Mouse (Mus musculus) heart, postnatal 0 days (tissue): ENCODE measurements around the gene Ext2. TPM values are rescaled to one million over a fixed set of nuclear protein-coding genes. Genes with fewer than 3 reads are reported as not detected.

ENCODE experiments used
- ATAC-seq: fragments of 200-750 bp; cut with Nextera tagmentation; 2 replicates; pipeline ENCODE4 v1.8.0; 2017; ENCODE audit warnings: low read depth, moderate number of reproducible peaks, moderate library complexity; ENCODE audit not compliant: insufficient read depth
- DNase-seq: peaks from one replicate; pipeline ENCODE4 v3.0.0-alpha.2; 2016; ENCODE audit warnings: low spot score
- H3K27ac ChIP-seq: fragments of 300-500 bp; sonication (generic); 2 replicates; pipeline ENCODE4 v1.5.1; 2014; ENCODE audit warnings: low read depth, mild to moderate bottlenecking
- H3K27me3 ChIP-seq: fragments of 300-500 bp; sonication (generic); 2 replicates; pipeline ENCODE4 v1.6.1; 2014; ENCODE audit warnings: low read length, mixed read lengths; ENCODE audit not compliant: control insufficient read depth, insufficient read depth
- H3K36me3 ChIP-seq: fragments of 300-500 bp; sonication (generic); replicated peaks from 2 replicates; pipeline ENCODE4 v1.6.1; 2014; ENCODE audit warnings: low read length, mixed read lengths; ENCODE audit not compliant: control insufficient read depth, insufficient read depth
- H3K4me1 ChIP-seq: fragments of 300-500 bp; sonication (generic); 2 replicates; pipeline ENCODE4 v1.6.1; 2014; ENCODE audit warnings: antibody characterized with exemption; ENCODE audit not compliant: control insufficient read depth, insufficient read depth
- H3K4me2 ChIP-seq: fragments of 300-500 bp; sonication (generic); 2 replicates; pipeline ENCODE4 v1.6.1; 2014; ENCODE audit warnings: low read depth, mild to moderate bottlenecking, low read length, moderate library complexity
- H3K4me3 ChIP-seq: fragments of 300-500 bp; sonication (generic); 2 replicates; pipeline ENCODE4 v1.5.1; 2014; ENCODE audit warnings: low read depth, low read length
- H3K9ac ChIP-seq: fragments of 300-500 bp; sonication (generic); replicated peaks from 2 replicates; pipeline ENCODE4 v1.6.1; 2014; ENCODE audit warnings: low read depth, low read length, mixed read lengths
- H3K9me3 ChIP-seq: fragments of 300-500 bp; sonication (generic); replicated peaks from 2 replicates; pipeline ENCODE4 v1.6.1; 2016; ENCODE audit warnings: low read length; ENCODE audit not compliant: control insufficient read depth
- CTCF ChIP-seq: IDR thresholded peaks from 2 replicates; pipeline ENCODE4 v1.5.1; 2016; ENCODE audit warnings: antibody characterized with exemption, control low read depth, low read depth
- EP300 ChIP-seq: IDR thresholded peaks from 2 replicates; pipeline ENCODE4 v1.6.1; 2016; ENCODE audit warnings: antibody characterized with exemption, low read depth
- WGBS: fragments of 180-500 bp; shearing (Covaris S2); extraction: QIAGEN DNeasy Blood & Tissue Kit; methylation state at CpG from one replicate; pipeline ENCODE4 v1.1.7; 2014; 5-methylcytosine and 5-hydroxymethylcytosine counted together
- polyA plus RNA-seq: library from polyadenylated mRNA; unstranded; fragments of >200 nt; fragmentation: Nextera tagmentation; extraction: Ambion mirVana; gene quantifications from 2 replicates; pipeline ENCODE4 v1.2.1, GENCODE M21; 2015
- total RNA-seq: library from RNA; depleted of rRNA; stranded (reverse); fragments of >200 nt; gene quantifications from 2 replicates; pipeline ENCODE4 v1.2.3, GENCODE M21; 2014; ENCODE audit warnings: low replicate concordance

Ext2 gene
- total and polyA plus RNA-seq, 2 experiments from 2014 or later = 32.8 to 40.3 TPM

DNA sequence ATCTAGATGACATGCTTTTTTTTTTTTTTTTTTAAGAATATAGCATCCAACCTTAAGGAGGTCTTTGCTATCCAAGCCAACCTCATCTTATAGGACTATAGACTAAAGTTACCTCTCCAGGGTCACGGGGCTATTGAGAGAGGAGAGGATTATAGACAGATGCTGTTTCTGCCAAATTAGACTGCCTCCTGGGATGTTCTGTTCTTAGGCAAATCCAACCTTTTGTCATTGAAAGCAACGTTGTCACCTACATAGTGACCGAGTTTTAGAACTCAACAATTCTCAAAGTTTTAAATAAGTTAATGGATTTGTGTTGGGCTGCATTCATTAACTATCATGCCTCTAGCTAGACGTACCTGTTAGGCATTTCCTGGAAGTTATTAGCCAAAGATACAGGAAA lies 40.9 kb upstream of the Ext2 start:
- H3K9ac ChIP-seq = no peak overlapping the region
- ATAC-seq = no peak
- H3K27ac ChIP-seq = no peak overlapping the region
- WGBS = 70% methylated on average over 4 of the region's 4 CpGs
- no peak overlapping the region for H3K4me3 ChIP-seq
- no peaks in the 10 kb centered on the region for H3K9me3 ChIP-seq
- no peaks in the 10 kb centered on the region for H3K27me3 ChIP-seq
- DNase-seq = no peak
- no peaks in the 10 kb centered on the region for H3K36me3 ChIP-seq
- no peaks in the 10 kb centered on the region for H3K4me1 ChIP-seq
- no peak overlapping the region for H3K4me2 ChIP-seq
- TF ChIP-seq CTCF (no peak), EP300 (no peak)

DNA sequence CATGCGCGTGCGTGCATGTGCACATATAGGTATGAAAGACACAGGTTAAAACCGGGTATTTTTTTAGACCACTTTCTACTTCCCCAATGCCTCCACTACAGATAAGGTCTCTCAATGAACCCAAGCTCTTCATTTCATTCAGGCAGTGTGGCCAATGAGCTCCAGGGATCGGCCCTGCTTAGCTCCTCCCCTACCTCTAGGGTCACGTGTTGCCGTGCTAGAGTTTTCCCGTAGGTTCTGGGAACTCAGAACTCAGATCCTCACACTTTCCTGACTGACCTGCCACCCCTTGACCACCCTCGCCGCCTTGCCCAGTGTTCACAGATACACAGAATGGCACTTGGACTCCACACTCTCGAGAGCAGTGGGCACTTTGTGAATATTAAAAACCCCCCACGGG lies 36.5 kb upstream of the Ext2 start:
- Histone ChIP-seq H3K4me3 (no peak overlapping the region), H3K27ac (no peak overlapping the region), H3K9ac (no peak overlapping the region), H3K27me3 (no peaks in the 10 kb centered on the region), H3K9me3 (no peaks in the 10 kb centered on the region), H3K36me3 (no peaks in the 10 kb centered on the region), H3K4me1 (no peaks in the 10 kb centered on the region), H3K4me2 (no peak overlapping the region)
- ATAC-seq (no peak), DNase-seq (no peak)
- TF ChIP-seq CTCF (no peak), EP300 (no peak)
- 64% methylated on average over 12 of the region's 12 CpGs for WGBS

GRCm38 (mm10) chr2:93851303-93851702 lies 28.9 kb upstream of the Ext2 start:
- no peak for DNase-seq
- no peak overlapping the region for H3K4me2 ChIP-seq
- H3K4me1 ChIP-seq = peaks cover 7% of the 10 kb centered on the region; the same call in 1 of the 2 replicates
- 0 out of 2 replicates have a peak, but pooled peaks cover 7% of the 10 kb centered on the region for H3K36me3 ChIP-seq
- ATAC-seq = no peak
- no peak overlapping the region for H3K27ac ChIP-seq
- no peak overlapping the region for H3K9ac ChIP-seq
- 70% methylated on average over 1 of the region's 1 CpGs for WGBS
- H3K27me3 ChIP-seq = no peaks in the 10 kb centered on the region
- H3K4me3 ChIP-seq = no peak overlapping the region
- TF ChIP-seq EP300 (no peak), CTCF (no peak)
- H3K9me3 ChIP-seq = no peaks in the 10 kb centered on the region

DNA sequence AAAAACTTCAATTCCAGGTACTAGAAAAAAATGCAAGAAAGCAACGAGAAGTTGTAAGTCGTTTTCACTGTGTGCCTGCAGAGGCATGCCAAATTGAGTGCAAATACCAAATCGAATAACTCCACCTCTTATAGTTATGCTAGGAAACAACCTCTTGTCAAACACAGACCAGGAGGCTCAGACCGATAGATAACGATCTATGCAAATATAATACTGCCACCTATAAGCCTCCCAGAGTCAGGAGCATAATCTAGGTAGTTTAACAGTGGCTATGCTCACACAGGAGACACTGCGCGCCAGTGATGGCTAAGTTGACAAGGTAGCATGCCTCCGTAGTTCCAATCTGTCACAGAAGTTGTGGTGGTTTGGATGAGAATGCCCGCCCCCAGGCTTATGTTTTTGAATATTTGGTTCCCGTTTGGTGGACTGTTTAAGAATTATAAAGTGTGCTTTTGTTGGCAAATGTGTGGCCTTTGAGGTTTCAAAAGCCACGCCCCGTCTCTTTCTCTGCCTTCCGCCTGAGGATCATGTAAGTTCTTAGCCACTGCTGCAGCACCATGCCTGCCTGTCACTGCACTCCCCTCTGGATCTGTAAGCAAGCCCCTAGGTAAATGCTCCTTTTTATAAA lies 28.1 kb upstream of the Ext2 start:
- no peak overlapping the region for H3K27ac ChIP-seq
- H3K4me3 ChIP-seq = peak overlapping the region; percentile 62; the same call in 1 of the 2 replicates
- no peak for TF ChIP-seq CTCF
- TF ChIP-seq EP300 = no peak

GRCm38 (mm10) chr2:93849505-93850089 lies 27.2 kb upstream of the Ext2 start, which contains the start of gene Accs:
Gene Accs, minus strand, starts transcription at chr2:93849943.
- ATAC-seq (peak; percentile 78), DNase-seq (peak; percentile 87)
- Histone ChIP-seq H3K9me3 (no peaks in the 10 kb centered on the region), H3K27me3 (no peaks in the 10 kb centered on the region), H3K4me3 (peak within 1 kb of the TSS; percentile 62), H3K9ac (peak within 1 kb of the TSS; percentile 60), H3K4me1 (peaks cover 7% of the 10 kb centered on the region; the same call in 1 of the 2 replicates), H3K27ac (peak within 1 kb of the TSS; percentile 77), H3K4me2 (peak within 1 kb of the TSS; percentile 73), H3K36me3 (peaks cover 19% of the 10 kb centered on the region)
- WGBS = under 1% methylated on average over 28 of the region's 28 CpGs
- peak; percentile 36 for TF ChIP-seq CTCF
- no peak for TF ChIP-seq EP300

More for the DNA sequence above, 28.1 kb upstream of the Ext2 start:
- ATAC-seq (no peak), DNase-seq (no peak)
- Histone ChIP-seq H3K36me3 (peaks cover 14% of the 10 kb centered on the region; the same call in 1 of the 2 replicates), H3K4me1 (peaks cover 7% of the 10 kb centered on the region; the same call in 1 of the 2 replicates), H3K27me3 (no peaks in the 10 kb centered on the region), H3K4me2 (peak overlapping the region; percentile 73), H3K9me3 (no peaks in the 10 kb centered on the region), H3K9ac (no peak overlapping the region)
- WGBS = 41% methylated on average over 13 of the region's 13 CpGs
